Mouse (Mus musculus): Measurements from ENCODE around the gene Elmod3. TPM values are rescaled to one million over a fixed set of nuclear protein-coding genes. Genes with fewer than 3 reads are reported as not detected.

Elmod3 gene
- polyA plus RNA-seq, 1 experiment: 23.4 TPM

DNA sequence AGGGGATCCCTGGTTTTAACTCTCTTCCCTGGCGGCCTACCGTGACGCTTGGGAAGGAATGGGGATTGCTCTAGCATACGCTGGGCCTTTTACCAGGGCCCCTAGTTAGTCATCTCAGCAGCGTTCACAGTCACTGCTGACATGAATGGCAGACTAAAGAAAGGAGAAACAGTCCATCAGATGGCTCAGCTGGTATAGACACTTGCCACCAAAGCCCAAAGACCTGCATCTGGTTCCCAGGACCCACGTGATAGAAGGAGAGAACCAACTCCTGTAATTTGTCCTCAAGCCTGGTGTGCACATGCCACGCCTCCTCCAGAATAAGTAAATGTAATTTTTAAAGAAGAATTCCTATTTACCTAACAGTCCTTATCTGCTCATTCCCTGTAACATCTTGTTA, 52.8 kb downstream of the Elmod3 start:
- TF ChIP-seq CTCF (IDR thresholded peaks at IDR 0.05; ENCODE audit: borderline replicate concordance, control insufficient read depth, extremely low read depth, insufficient read depth, low read length, poor library complexity): no peak
- TF ChIP-seq POLR2A (IDR thresholded peaks at IDR 0.05; ENCODE audit: control insufficient read depth, extremely low read depth, insufficient read depth, low read length, poor library complexity): no peak
- no peaks in the 10 kb centered on the region for H3K36me3 ChIP-seq (ENCODE audit: control insufficient read depth, insufficient read depth, low read length)
- H3K4me3 ChIP-seq (ENCODE audit: control insufficient read depth, insufficient read depth, low read length): no peak overlapping the region
- no peaks in the 10 kb centered on the region for H3K27me3 ChIP-seq (ENCODE audit: control insufficient read depth, insufficient read depth, low read length)
- no peak for DNase-seq
- H3K4me1 ChIP-seq (replicated peaks; ENCODE audit: control insufficient read depth, insufficient read depth, low read length): peaks cover 30% of the 10 kb centered on the region
- 64% methylated on average over 7 of the region's 7 CpGs for WGBS
- no peak overlapping the region for H3K27ac ChIP-seq (ENCODE audit: control insufficient read depth, insufficient read depth, low read length)

DNA sequence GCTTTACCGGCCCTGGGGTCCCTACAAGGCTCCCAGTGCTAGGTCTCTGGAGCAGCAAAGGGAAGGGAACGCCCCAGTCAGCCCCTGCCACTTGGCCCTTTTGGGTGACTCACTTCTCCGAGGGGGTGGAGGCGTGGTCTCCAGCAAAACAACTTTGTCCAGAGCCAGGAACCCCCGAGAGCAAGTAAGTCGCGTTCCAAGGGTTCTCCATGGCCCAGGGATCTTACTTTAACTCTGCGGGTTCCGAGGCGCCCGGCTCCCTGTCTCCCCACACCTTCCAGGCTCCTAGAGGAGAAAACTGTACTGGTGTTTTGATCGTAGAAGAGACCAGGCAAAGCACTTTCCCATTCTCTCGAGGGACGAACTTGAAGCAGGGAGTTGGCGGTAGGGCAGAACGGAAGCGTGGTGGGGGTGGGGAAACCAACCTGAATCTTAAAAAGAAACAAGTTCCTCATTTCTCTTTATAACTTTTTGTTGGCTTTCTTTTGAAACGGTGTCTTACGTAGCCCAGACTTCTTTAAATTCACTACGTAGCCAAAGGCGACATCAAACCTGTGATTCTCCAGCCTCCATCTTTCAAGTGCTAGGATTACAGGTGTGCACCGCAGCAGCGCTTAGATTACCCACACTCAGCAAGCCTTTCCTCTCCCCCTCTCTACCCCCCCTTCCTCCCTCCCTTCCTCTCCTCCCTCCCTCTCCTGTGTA, 53.8 kb downstream of the Elmod3 start, which contains the start of gene Capg:
Gene Capg, plus strand, starts transcription at position 109 of the 705 bp plus-strand sequence.
- peaks cover 22% of the 10 kb centered on the region for H3K4me1 ChIP-seq (replicated peaks; ENCODE audit: control insufficient read depth, insufficient read depth, low read length)
- H3K36me3 ChIP-seq (ENCODE audit: control insufficient read depth, insufficient read depth, low read length): no peaks in the 10 kb centered on the region
- WGBS: under 1% methylated on average over 23 of the region's 23 CpGs
- H3K27ac ChIP-seq (ENCODE audit: control insufficient read depth, insufficient read depth, low read length): peak within 1 kb of the TSS; percentile 83
- peak within 1 kb of the TSS; percentile 42 for H3K4me3 ChIP-seq (ENCODE audit: control insufficient read depth, insufficient read depth, low read length)
- DNase-seq: peak; percentile 58
- H3K27me3 ChIP-seq (ENCODE audit: control insufficient read depth, insufficient read depth, low read length): no peaks in the 10 kb centered on the region
- TF ChIP-seq POLR2A (IDR thresholded peaks at IDR 0.05; ENCODE audit: control insufficient read depth, extremely low read depth, insufficient read depth, low read length, poor library complexity): no peak
- no peak for TF ChIP-seq CTCF (IDR thresholded peaks at IDR 0.05; ENCODE audit: borderline replicate concordance, control insufficient read depth, extremely low read depth, insufficient read depth, low read length, poor library complexity)

DNA sequence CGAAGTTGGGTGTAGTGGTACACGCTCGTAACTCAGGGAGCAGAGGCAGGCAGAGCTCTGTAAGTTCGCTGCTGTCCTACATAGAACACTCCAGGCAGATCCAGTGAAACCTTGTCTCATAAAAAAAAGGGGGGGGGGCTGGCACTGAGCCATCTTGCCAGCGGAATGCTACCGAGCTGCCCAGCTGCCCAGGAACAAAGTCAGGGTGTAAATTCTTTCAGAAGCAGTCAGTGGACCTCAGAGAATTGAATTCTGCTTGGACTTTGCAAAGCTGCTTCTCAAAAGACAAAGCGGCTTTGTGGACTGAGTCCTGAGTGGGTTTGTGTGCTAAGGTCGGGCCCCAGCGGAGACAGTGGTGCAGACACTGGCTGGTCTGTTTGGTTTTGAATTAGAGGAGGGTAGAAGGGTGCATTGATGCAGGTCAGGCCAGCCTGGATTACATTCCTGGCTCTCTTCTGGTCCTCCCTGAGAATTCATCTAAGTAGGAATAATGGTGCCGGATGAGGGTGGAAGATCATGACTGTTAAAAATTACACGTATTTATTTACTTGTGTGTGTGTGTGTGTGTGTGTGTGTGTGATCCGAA, 54.9 kb downstream of the Elmod3 start:
- 89% methylated on average over 12 of the region's 12 CpGs for WGBS
- Histone ChIP-seq H3K27ac (ENCODE audit: control insufficient read depth, insufficient read depth, low read length) (no peak overlapping the region), H3K4me1 (replicated peaks; ENCODE audit: control insufficient read depth, insufficient read depth, low read length) (peaks cover 22% of the 10 kb centered on the region), H3K36me3 (ENCODE audit: control insufficient read depth, insufficient read depth, low read length) (no peaks in the 10 kb centered on the region), H3K27me3 (ENCODE audit: control insufficient read depth, insufficient read depth, low read length) (no peaks in the 10 kb centered on the region), H3K4me3 (ENCODE audit: control insufficient read depth, insufficient read depth, low read length) (no peak overlapping the region)
- TF ChIP-seq CTCF (IDR thresholded peaks at IDR 0.05; ENCODE audit: borderline replicate concordance, control insufficient read depth, extremely low read depth, insufficient read depth, low read length, poor library complexity) (no peak), POLR2A (IDR thresholded peaks at IDR 0.05; ENCODE audit: control insufficient read depth, extremely low read depth, insufficient read depth, low read length, poor library complexity) (no peak)
- DNase-seq: no peak

DNA sequence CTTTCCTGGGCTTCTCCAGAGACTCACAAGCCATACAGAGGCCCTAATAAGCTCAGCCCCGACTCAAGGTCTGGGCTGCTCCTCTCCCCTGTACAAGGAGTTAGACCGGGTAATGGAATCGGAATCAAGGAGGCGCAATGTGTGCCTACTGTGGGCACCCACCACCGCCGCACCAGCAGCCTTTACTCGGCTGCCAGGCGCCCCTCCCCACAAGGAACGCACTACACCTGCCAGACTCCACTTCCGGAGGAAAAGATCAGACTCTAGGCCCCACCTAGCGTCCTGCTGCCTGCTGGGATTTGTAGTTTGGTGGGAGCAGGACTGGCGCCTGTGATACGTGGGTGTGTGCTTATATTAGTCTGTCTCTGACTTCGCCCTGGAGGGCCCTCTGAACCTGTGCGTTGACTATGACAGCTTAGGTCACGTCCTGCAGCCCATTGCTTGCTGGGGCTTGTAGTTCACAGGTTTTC, 59.6 kb downstream of the Elmod3 start:
- Histone ChIP-seq H3K4me3 (ENCODE audit: control insufficient read depth, insufficient read depth, low read length) (peak overlapping the region; percentile 39), H3K36me3 (ENCODE audit: control insufficient read depth, insufficient read depth, low read length) (no peaks in the 10 kb centered on the region), H3K27ac (ENCODE audit: control insufficient read depth, insufficient read depth, low read length) (peak overlapping the region; percentile 33), H3K4me1 (replicated peaks; ENCODE audit: control insufficient read depth, insufficient read depth, low read length) (peaks cover 15% of the 10 kb centered on the region), H3K27me3 (ENCODE audit: control insufficient read depth, insufficient read depth, low read length) (no peaks in the 10 kb centered on the region)
- TF ChIP-seq CTCF (IDR thresholded peaks at IDR 0.05; ENCODE audit: borderline replicate concordance, control insufficient read depth, extremely low read depth, insufficient read depth, low read length, poor library complexity) (no peak), POLR2A (IDR thresholded peaks at IDR 0.05; ENCODE audit: control insufficient read depth, extremely low read depth, insufficient read depth, low read length, poor library complexity) (peak; percentile 82; the same call in 1 of the 2 replicates)
- 2% methylated on average over 16 of the region's 16 CpGs for WGBS
- peak; percentile 88 for DNase-seq

DNA sequence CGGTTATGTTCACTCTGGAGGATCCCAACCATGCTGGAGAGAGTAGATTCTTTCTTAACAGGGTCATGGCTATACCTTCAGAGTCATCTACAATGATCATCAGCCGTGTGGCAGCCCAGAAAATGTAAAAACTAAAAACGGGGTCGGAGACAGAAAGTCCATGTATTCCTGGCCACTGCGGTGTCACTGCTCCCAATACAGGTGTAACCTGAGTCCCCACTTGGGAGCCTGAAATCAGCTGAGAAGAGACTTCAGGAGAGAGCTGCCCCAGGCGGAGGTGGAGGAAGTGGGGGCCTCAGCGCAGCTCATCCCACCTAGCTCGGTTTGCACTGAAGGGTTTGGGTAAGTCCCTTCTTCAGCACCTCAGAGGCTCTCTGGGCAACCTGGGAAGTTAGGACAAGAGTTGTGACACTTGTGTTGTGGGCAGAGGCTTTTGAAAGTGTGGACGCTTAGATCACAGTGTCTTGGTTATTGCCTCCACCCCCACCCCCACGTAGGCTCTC, 60.2 kb downstream of the Elmod3 start:
- peak overlapping the region; percentile 33 for H3K27ac ChIP-seq (ENCODE audit: control insufficient read depth, insufficient read depth, low read length)
- WGBS: 65% methylated on average over 10 of the region's 10 CpGs

DNA sequence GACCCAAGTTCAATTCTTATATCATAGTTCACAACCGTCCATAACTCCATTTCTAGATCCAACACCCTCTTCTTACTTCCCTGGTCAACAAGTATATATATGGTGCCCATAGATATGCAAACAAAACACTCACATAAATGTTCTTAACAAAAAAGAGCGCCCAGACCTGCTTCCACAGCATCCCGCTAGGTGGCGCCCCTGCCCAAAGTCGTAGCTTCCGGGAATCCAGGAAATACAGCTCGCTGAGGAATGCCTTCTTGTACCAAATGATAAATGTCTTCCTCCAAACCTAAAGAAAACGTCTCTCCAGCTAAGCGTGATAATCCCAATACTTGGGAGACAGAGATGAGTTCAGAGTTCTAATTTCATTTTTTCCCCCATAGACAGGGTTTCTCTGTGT, 63.0 kb downstream of the Elmod3 start:
- Histone ChIP-seq H3K4me3 (ENCODE audit: control insufficient read depth, insufficient read depth, low read length) (no peak overlapping the region), H3K4me1 (replicated peaks; ENCODE audit: control insufficient read depth, insufficient read depth, low read length) (peaks cover 13% of the 10 kb centered on the region), H3K27me3 (ENCODE audit: control insufficient read depth, insufficient read depth, low read length) (no peaks in the 10 kb centered on the region), H3K36me3 (ENCODE audit: control insufficient read depth, insufficient read depth, low read length) (no peaks in the 10 kb centered on the region), H3K27ac (ENCODE audit: control insufficient read depth, insufficient read depth, low read length) (no peak overlapping the region)
- DNase-seq: peak; percentile 87
- TF ChIP-seq POLR2A (IDR thresholded peaks at IDR 0.05; ENCODE audit: control insufficient read depth, extremely low read depth, insufficient read depth, low read length, poor library complexity): no peak
- peak; percentile 90; the same call in 1 of the 2 replicates for TF ChIP-seq CTCF (IDR thresholded peaks at IDR 0.05; ENCODE audit: borderline replicate concordance, control insufficient read depth, extremely low read depth, insufficient read depth, low read length, poor library complexity)
- WGBS: 2% methylated on average over 9 of the region's 9 CpGs

More for the DNA sequence above, 60.2 kb downstream of the Elmod3 start:
- Histone ChIP-seq H3K27me3 (ENCODE audit: control insufficient read depth, insufficient read depth, low read length) (no peaks in the 10 kb centered on the region), H3K36me3 (ENCODE audit: control insufficient read depth, insufficient read depth, low read length) (no peaks in the 10 kb centered on the region), H3K4me3 (ENCODE audit: control insufficient read depth, insufficient read depth, low read length) (peak overlapping the region; percentile 39), H3K4me1 (replicated peaks; ENCODE audit: control insufficient read depth, insufficient read depth, low read length) (peaks cover 13% of the 10 kb centered on the region)
- TF ChIP-seq POLR2A (IDR thresholded peaks at IDR 0.05; ENCODE audit: control insufficient read depth, extremely low read depth, insufficient read depth, low read length, poor library complexity) (no peak), CTCF (IDR thresholded peaks at IDR 0.05; ENCODE audit: borderline replicate concordance, control insufficient read depth, extremely low read depth, insufficient read depth, low read length, poor library complexity) (no peak)
- DNase-seq: no peak
